Mouse (Mus musculus): ENCODE data around the gene 1700001P01Rik. TPM values are rescaled to one million over a fixed set of nuclear protein-coding genes. Genes with fewer than 3 reads are reported as not detected.
"Not testable (repeated sequence)": the region's sequence is repeated elsewhere in the genome, so short reads cannot be mapped to it uniquely, and the experiment has no call there.

The 1700001P01Rik gene
- polyA plus RNA-seq, 1 experiment = not detected

DNA sequence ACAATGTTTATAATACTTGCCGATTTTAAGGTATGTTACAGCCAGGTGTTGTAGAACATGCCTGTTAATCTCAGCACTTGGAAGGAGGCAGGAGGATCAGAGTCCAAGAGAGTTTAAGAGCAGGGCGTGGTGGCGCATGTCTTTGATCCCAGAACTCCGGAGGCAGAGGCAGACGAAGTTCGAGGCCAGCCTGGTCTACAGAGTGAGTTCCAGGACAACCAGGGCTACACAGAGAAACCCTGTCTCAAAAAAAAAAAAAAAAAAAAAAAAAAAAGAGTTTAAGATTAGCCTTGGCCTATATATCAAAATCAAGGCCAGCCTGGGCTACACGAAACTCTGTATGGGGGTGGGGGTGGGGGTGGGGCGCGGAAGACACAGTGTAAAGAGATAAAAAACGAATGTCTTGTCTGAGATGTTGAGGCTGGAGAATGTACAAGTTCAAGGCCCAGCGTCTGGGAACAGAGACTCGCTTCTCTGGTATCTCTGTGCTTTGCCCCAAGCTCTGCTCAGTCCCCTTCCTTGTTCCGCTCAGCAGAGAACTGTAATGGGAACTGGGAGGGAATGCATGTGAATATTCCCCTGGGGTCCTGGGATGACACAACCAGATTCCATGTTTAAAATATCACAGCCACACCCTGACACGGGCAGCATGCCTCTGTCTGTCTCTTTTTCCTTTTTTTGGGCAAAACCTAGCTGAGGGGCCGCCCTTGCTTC, 21.8 kb upstream of the 1700001P01Rik start:
- DNase-seq (ENCODE audit: low read depth in 1 of 2, low spot score in 2 of 2) = no peak
- TF ChIP-seq POLR2A (IDR thresholded peaks at IDR 0.05; ENCODE audit: low read depth, low read length) = no peak
- TF ChIP-seq CTCF (IDR thresholded peaks at IDR 0.05; ENCODE audit: extremely low read depth, insufficient read depth, insufficient read length, insufficient replicate concordance) = no peak
- H3K36me3 ChIP-seq (ENCODE audit: control insufficient read depth, insufficient read depth, low read length) = no peaks in the 10 kb centered on the region
- H3K27me3 ChIP-seq (ENCODE audit: control insufficient read depth, insufficient read depth, low read length) = no peaks in the 10 kb centered on the region
- no peak overlapping the region for H3K4me3 ChIP-seq (ENCODE audit: extremely low read depth, insufficient read depth, insufficient read length)
- H3K4me1 ChIP-seq (ENCODE audit: control insufficient read depth, insufficient read depth, insufficient read length) = peaks cover 8% of the 10 kb centered on the region; the same call in 1 of the 2 replicates
- 80% methylated on average over 15 of the region's 15 CpGs for WGBS
- no peak overlapping the region for H3K27ac ChIP-seq (ENCODE audit: insufficient read depth, low read length)

DNA sequence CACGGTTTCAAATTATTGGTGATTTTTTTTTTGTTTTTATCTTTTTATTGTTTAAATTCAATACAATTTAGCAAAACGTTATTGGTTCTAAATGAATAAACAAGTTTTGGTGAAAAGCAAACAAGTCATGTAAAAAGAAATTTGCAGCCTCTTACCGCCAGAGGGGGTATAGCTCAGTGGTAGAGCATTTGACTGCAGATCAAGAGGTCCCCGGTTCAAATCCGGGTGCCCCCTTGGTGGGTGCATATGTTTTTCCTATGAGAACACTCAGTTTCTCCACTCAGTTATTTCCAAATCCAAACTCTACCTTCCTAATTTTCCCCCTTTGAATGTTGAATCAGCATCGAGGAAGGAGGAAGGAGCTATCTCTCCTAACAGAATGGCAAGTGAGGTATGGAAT, 21.2 kb upstream of the 1700001P01Rik start:
- Histone ChIP-seq H3K4me1 (ENCODE audit: control insufficient read depth, insufficient read depth, insufficient read length) (peaks cover 8% of the 10 kb centered on the region; the same call in 1 of the 2 replicates), H3K36me3 (ENCODE audit: control insufficient read depth, insufficient read depth, low read length) (no peaks in the 10 kb centered on the region), H3K27me3 (ENCODE audit: control insufficient read depth, insufficient read depth, low read length) (no peaks in the 10 kb centered on the region), H3K27ac (ENCODE audit: insufficient read depth, low read length) (no peak overlapping the region), H3K4me3 (ENCODE audit: extremely low read depth, insufficient read depth, insufficient read length) (no peak overlapping the region)
- WGBS = 10% methylated on average over 6 of the region's 6 CpGs
- peak; percentile 48 to 65 for DNase-seq (ENCODE audit: low read depth in 1 of 2, low spot score in 2 of 2)
- TF ChIP-seq CTCF (IDR thresholded peaks at IDR 0.05; ENCODE audit: extremely low read depth, insufficient read depth, insufficient read length, insufficient replicate concordance) = no peak
- no peak for TF ChIP-seq POLR2A (IDR thresholded peaks at IDR 0.05; ENCODE audit: low read depth, low read length)

DNA sequence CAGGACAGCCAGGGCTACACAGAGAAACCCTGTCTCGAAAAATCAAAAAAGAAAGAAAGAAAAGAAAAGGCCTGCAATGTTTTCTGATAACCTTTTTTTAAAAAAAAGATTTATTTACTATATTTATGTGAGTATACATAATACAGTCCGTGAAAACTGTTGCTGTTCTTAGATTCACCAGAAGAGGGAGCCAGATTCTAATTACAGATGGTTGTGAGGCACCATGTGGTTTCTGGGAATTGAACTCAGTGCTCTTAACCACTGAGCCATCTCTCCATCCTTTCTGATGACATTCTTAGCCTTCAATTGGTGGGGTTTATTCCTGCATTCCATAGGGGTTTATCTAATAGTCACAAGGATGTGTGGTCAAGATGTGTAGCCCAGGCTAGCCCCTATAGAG, 17.4 kb upstream of the 1700001P01Rik start:
- DNase-seq (ENCODE audit: low read depth in 1 of 2, low spot score in 2 of 2) = peak; percentile 21 to 72
- Histone ChIP-seq H3K36me3 (ENCODE audit: control insufficient read depth, insufficient read depth, low read length) (no peaks in the 10 kb centered on the region), H3K4me3 (ENCODE audit: extremely low read depth, insufficient read depth, insufficient read length) (no peak overlapping the region), H3K27me3 (ENCODE audit: control insufficient read depth, insufficient read depth, low read length) (no peaks in the 10 kb centered on the region), H3K27ac (ENCODE audit: insufficient read depth, low read length) (no peak overlapping the region), H3K4me1 (ENCODE audit: control insufficient read depth, insufficient read depth, insufficient read length) (no peaks in the 10 kb centered on the region)
- WGBS = 0% methylated on average over 2 of the region's 2 CpGs
- TF ChIP-seq POLR2A (IDR thresholded peaks at IDR 0.05; ENCODE audit: low read depth, low read length) (no peak), CTCF (IDR thresholded peaks at IDR 0.05; ENCODE audit: extremely low read depth, insufficient read depth, insufficient read length, insufficient replicate concordance) (peak; percentile 7; the same call in 1 of the 2 replicates)

DNA sequence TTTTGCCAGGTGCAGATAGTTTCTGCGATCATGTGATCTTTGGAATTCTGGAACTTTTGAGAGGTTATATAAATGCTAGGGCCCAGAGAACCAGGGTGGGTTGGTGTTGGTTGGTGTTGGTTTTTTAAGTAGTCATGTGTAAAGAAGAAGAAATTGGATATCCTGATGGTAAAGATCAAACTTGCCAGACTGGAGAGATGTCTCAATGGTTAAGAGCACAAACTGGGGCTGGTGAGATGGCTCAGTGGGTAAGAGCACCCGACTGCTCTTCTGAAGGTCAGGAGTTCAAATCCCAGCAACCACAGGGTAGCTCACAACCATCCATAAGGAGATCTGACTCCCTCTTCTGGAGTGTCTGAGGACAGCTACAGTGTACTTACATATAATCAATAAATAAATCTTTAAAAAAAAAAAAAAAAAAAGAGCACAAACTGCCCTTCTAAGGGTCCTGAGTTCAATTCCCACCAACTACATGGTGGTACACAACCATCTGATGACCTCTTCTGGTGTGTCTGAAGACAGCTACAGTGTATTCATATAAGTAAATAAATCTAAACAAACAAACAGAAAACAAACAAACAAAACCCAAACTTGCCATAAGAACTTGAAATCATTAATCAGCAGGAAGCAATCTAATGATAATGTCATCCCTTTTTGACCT, 15.2 kb upstream of the 1700001P01Rik start:
- not testable (repeated sequence) for H3K27ac ChIP-seq (ENCODE audit: insufficient read depth, low read length); H3K27me3 ChIP-seq (ENCODE audit: control insufficient read depth, insufficient read depth, low read length); H3K36me3 ChIP-seq (ENCODE audit: control insufficient read depth, insufficient read depth, low read length); H3K4me1 ChIP-seq (ENCODE audit: control insufficient read depth, insufficient read depth, insufficient read length); DNase-seq (ENCODE audit: low read depth in 1 of 2, low spot score in 2 of 2); H3K4me3 ChIP-seq (ENCODE audit: extremely low read depth, insufficient read depth, insufficient read length)
- WGBS = 74% methylated on average over 2 of the region's 2 CpGs

DNA sequence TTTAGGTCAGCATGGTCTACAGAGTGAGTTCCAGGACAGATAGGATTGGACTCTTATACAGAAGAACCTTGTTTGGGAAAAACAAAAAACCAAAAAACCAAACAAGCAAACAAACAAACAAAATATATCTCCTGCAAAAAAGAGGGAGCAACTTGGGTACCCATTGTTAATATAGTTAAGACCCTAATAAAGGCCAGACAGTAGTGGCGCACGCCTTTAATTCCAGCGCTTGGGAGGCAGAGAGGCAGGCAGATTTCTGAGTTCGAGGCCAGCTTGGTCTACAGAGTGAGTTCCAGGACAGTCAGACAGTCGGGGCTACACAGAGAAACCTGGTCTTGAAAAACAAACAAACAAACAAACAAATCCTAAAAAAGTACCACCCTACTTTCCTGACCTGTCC, 14.0 kb upstream of the 1700001P01Rik start:
- H3K4me3 ChIP-seq (ENCODE audit: extremely low read depth, insufficient read depth, insufficient read length) = no peak overlapping the region
- WGBS = 89% methylated on average over 5 of the region's 5 CpGs
- no peak for DNase-seq (ENCODE audit: low read depth in 1 of 2, low spot score in 2 of 2)
- no peaks in the 10 kb centered on the region for H3K36me3 ChIP-seq (ENCODE audit: control insufficient read depth, insufficient read depth, low read length)
- H3K27ac ChIP-seq (ENCODE audit: insufficient read depth, low read length) = no peak overlapping the region
- no peaks in the 10 kb centered on the region for H3K27me3 ChIP-seq (ENCODE audit: control insufficient read depth, insufficient read depth, low read length)
- no peaks in the 10 kb centered on the region for H3K4me1 ChIP-seq (ENCODE audit: control insufficient read depth, insufficient read depth, insufficient read length)
- TF ChIP-seq CTCF (IDR thresholded peaks at IDR 0.05; ENCODE audit: extremely low read depth, insufficient read depth, insufficient read length, insufficient replicate concordance) (no peak), POLR2A (IDR thresholded peaks at IDR 0.05; ENCODE audit: low read depth, low read length) (no peak)

DNA sequence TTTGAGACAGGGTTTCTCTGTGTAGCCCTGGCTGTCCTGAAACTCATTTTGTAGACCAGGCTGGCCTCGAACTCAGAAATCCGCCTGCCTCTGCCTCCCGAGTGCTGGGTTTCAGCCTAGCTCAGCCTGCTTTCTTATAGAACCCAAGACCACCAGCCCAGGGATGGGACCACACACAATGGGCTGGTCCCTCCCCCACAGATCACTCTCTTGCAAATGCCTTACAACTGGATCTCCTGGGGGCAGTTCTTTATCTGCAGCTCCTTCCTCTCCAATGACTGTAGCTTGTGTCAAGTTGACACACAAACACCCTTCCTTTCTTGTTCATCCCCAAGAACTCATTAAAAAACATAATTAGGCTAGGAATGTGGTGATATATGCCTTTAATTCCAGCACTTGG, 12.2 kb upstream of the 1700001P01Rik start:
- 84% methylated on average over 3 of the region's 3 CpGs for WGBS

DNA sequence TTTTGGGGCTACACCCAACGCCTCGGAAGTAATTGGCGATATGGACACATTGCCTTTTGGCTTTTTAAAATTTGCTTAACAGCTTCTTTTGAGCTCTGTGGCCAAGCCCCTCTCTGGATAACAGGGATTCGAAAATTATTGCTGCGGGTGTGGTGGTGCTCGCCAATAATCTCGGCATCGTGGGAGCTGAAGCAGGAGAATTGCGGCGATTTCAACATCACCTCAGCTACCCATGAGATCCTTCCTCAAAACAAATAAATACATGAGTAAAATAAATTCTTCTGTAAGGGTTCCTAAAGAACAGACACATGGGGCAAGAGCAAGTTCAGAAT, 6.8 kb upstream of the 1700001P01Rik start:
- H3K36me3 ChIP-seq (ENCODE audit: control insufficient read depth, insufficient read depth, low read length) = peaks cover 20% of the 10 kb centered on the region
- 1% methylated on average over 10 of the region's 10 CpGs for WGBS

More for the DNA sequence above, 12.2 kb upstream of the 1700001P01Rik start:
- no peak overlapping the region for H3K27ac ChIP-seq (ENCODE audit: insufficient read depth, low read length)
- no peak overlapping the region for H3K4me3 ChIP-seq (ENCODE audit: extremely low read depth, insufficient read depth, insufficient read length)
- no peaks in the 10 kb centered on the region for H3K27me3 ChIP-seq (ENCODE audit: control insufficient read depth, insufficient read depth, low read length)
- DNase-seq (ENCODE audit: low read depth in 1 of 2, low spot score in 2 of 2) = no peak
- H3K36me3 ChIP-seq (ENCODE audit: control insufficient read depth, insufficient read depth, low read length) = no peaks in the 10 kb centered on the region
- TF ChIP-seq CTCF (IDR thresholded peaks at IDR 0.05; ENCODE audit: extremely low read depth, insufficient read depth, insufficient read length, insufficient replicate concordance) = no peak
- no peak for TF ChIP-seq POLR2A (IDR thresholded peaks at IDR 0.05; ENCODE audit: low read depth, low read length)
- no peaks in the 10 kb centered on the region for H3K4me1 ChIP-seq (ENCODE audit: control insufficient read depth, insufficient read depth, insufficient read length)

More for the DNA sequence above, 6.8 kb upstream of the 1700001P01Rik start:
- DNase-seq (ENCODE audit: low read depth in 1 of 2, low spot score in 2 of 2) = no peak
- peak overlapping the region; percentile 63 for H3K27ac ChIP-seq (ENCODE audit: insufficient read depth, low read length)
- peak overlapping the region; percentile 90 for H3K4me3 ChIP-seq (ENCODE audit: extremely low read depth, insufficient read depth, insufficient read length)
- H3K4me1 ChIP-seq (ENCODE audit: control insufficient read depth, insufficient read depth, insufficient read length) = peaks cover 7% of the 10 kb centered on the region; the same call in 1 of the 2 replicates
- TF ChIP-seq POLR2A (IDR thresholded peaks at IDR 0.05; ENCODE audit: low read depth, low read length) (no peak; the same call in 1 of the 2 replicates), CTCF (IDR thresholded peaks at IDR 0.05; ENCODE audit: extremely low read depth, insufficient read depth, insufficient read length, insufficient replicate concordance) (no peak)
- no peaks in the 10 kb centered on the region for H3K27me3 ChIP-seq (ENCODE audit: control insufficient read depth, insufficient read depth, low read length)
